9 mouse cellular contexts compared by ENCODE assay signal in the genomic region with DNA sequence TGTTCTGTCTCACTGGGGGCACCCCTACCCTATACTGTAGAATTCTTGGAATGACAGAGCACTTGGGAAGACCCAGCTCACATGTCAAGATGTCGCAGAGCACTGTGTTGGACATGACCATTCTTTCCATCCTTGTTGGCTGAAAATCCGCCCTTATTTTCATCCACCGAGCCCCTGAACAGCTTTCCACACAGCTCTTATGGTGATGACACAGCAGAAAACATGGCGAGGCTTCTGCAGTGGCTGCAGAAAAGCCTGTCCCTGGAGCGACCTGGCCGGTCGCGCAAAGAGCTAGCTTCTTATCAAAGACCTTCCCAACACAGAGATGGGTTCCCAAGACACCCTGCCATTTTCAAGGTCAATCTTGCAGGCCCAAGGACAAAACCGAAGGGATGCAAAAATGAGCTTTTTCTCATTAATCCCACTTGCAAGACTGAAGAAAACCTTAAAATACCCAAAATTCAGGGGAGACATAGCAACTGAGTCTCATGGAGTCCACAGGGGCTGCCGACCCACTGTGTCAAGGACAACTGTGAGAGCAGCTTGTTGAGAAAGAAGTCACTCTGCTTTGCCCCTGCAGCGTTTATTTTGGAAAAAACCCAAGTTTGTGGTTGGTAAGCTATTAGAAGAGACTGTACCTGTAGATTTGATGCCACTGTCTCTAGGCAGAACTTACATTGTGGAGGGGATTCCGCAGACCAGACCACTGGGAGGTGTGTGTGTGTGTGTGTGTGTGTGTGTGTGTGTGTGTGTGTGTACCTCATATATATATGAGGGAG. TPM values are rescaled to one million over a fixed set of nuclear protein-coding genes. Genes with fewer than 3 reads are reported as not detected.
A peak's percentile ranks its signal among the peaks of the same experiment; 100 is the strongest.
DNase-seq lines count a peak whose midpoint lies in the region; ATAC-seq and TF ChIP-seq lines count a peak whose summit lies in the region.
"Had no signal": no experiment of that assay in that cellular context is flagged by ENCODE, and none has a peak within 500 bp of the region (broad histone marks: within the 10 kb centered on the region; RNA-seq: fewer than 3 reads in every experiment).

No protein-coding gene starts in this region.

- DNase-seq in gastrocnemius, adult 2 months: no peak
- DNase-seq in gastrocnemius, postnatal 10 days: no peak
- no peak for DNase-seq in hindbrain, embryonic 10.5 days (ENCODE audit: low spot score)
- no peak for DNase-seq in embryo, embryonic 11 days
- DNase-seq in T-cell, adult 2 months (ENCODE audit: low spot score): no peak
- DNase-seq in layer of hippocampus, postnatal 14 days (ENCODE audit: low spot score in 2 of 2): no peak

- TF ChIP-seq POLR2A in bone marrow, adult 2 months (IDR thresholded peaks at IDR 0.05; ENCODE audit: borderline replicate concordance, control insufficient read depth, low read depth, low read length): no peak

- H3K27ac ChIP-seq in gastrocnemius, adult 2 months: peak overlapping the region; percentile 92
- no peak overlapping the region for H3K27ac ChIP-seq in bone marrow, adult 2 months (ENCODE audit: control insufficient read depth, insufficient read depth, low read depth, low read length, poor library complexity)
- peak overlapping the region; percentile 92; the same call in 1 of the 2 replicates for H3K27ac ChIP-seq in hindbrain, embryonic 10.5 days
- H3K27ac ChIP-seq in liver, embryonic 16.5 days (ENCODE audit: low read length): peak overlapping the region; percentile 76

- intact Hi-C loops in gastrocnemius, adult 2 months (cut with DNase I): loop anchor here (2.0 to 5.0 kb wide), 2 partner anchors 308 to 439 kb away; no protein-coding TSS in a partner anchor

- no peaks in the 10 kb centered on the region for H3K36me3 ChIP-seq in hindbrain, embryonic 10.5 days
- H3K36me3 ChIP-seq in liver, embryonic 16.5 days (ENCODE audit: control insufficient read depth, insufficient read depth): no peaks in the 10 kb centered on the region
- H3K36me3 ChIP-seq: G1E had no signal

- H3K4me1 ChIP-seq in bone marrow, adult 2 months (ENCODE audit: control insufficient read depth, insufficient read depth, low read length): peaks cover 2% of the 10 kb centered on the region
- peaks cover 50% of the 10 kb centered on the region for H3K4me1 ChIP-seq in hindbrain, embryonic 10.5 days (replicated peaks)
- H3K4me1 ChIP-seq in liver, embryonic 16.5 days (ENCODE audit: control insufficient read depth, low read depth, low read length): no peaks in the 10 kb centered on the region; the same call in 1 of the 2 replicates

- peak overlapping the region; percentile 22; the same call in 1 of the 2 replicates for H3K9ac ChIP-seq in liver, embryonic 16.5 days (ENCODE audit: low read depth, low read length)

- no peak for ATAC-seq in liver, embryonic 16.5 days (ENCODE audit: low read depth)

- H3K4me2 ChIP-seq in liver, embryonic 16.5 days (ENCODE audit: low read depth, low read length): peak overlapping the region; percentile 58

- no peak for TF ChIP-seq CTCF in gastrocnemius, adult 2 months (IDR thresholded peaks at IDR 0.05)
- TF ChIP-seq CTCF in bone marrow, adult 2 months (IDR thresholded peaks at IDR 0.05; ENCODE audit: control insufficient read depth, insufficient read depth, low read length): no peak

- H3K27me3 ChIP-seq in hindbrain, embryonic 10.5 days (ENCODE audit: insufficient read depth, poor library complexity, severe bottlenecking): peaks cover 46% of the 10 kb centered on the region
- peaks cover 46% of the 10 kb centered on the region for H3K27me3 ChIP-seq in liver, embryonic 16.5 days (ENCODE audit: control insufficient read depth, insufficient read depth, low read depth, low read length)

- WGBS in bone marrow, adult 2 months: 27% methylated on average over 12 of the region's 12 CpGs
- 62% methylated on average over 12 of the region's 12 CpGs for WGBS in hindbrain, embryonic 10.5 days
- WGBS in liver, embryonic 16.5 days (ENCODE audit: insufficient replicate concordance): 25% methylated on average over 12 of the region's 12 CpGs

- peak overlapping the region; percentile 88 for H3K4me3 ChIP-seq in gastrocnemius, adult 2 months
- peak overlapping the region; percentile 61 for H3K4me3 ChIP-seq in bone marrow, adult 2 months (replicated peaks; ENCODE audit: control insufficient read depth, low read depth, low read length)
- H3K4me3 ChIP-seq in hindbrain, embryonic 10.5 days: peak overlapping the region; percentile 74
- H3K4me3 ChIP-seq in liver, embryonic 16.5 days (ENCODE audit: low read depth, low read length): peak overlapping the region; percentile 58

- no peaks in the 10 kb centered on the region for H3K9me3 ChIP-seq in hindbrain, embryonic 10.5 days
- no peaks in the 10 kb centered on the region for H3K9me3 ChIP-seq in liver, embryonic 16.5 days (replicated peaks; ENCODE audit: control insufficient read depth, low read length)

RNA-seq across cellular contexts. Expression of gene Atp1b1, which starts 1.2 kb away (rescaled TPM):
- total RNA-seq in gastrocnemius, adult 2 months (2021): 100 to 1,000 TPM; 115 to 262 TPM
- total RNA-seq in gastrocnemius, postnatal 10 days (2021): 100 to 1,000 TPM; 118 to 124 TPM
- polyA plus RNA-seq in bone marrow, adult 2 months (2011; ENCODE audit: insufficient read depth, insufficient read length, low replicate concordance, missing spikeins): 14.2 and 46.4 TPM in 2 replicates
- polyA plus RNA-seq in hindbrain, embryonic 10.5 days (2016; fragmentation: Nextera tagmentation; extraction: Ambion mirVana): 19.0 and 25.9 TPM in 2 replicates
- polyA plus RNA-seq in liver, embryonic 16.5 days (2015; fragmentation: Nextera tagmentation; extraction: Ambion mirVana): 17.7 and 20.3 TPM in 2 replicates
- total RNA-seq in layer of hippocampus, postnatal 14 days (2021): 1,000 to 10,000 TPM; 1,876 to 1,908 TPM
- polyA plus RNA-seq: G1E had no signal

Comparison
In these comparisons a context has a peak if more than half of its experiments do, and no peak if none do; other contexts are left out.
1. RNA of gene Atp1b1, which starts 1.2 kb away (total RNA-seq): 1,876 to 1,908 TPM in layer of hippocampus, postnatal 14 days; 115 to 262 TPM in gastrocnemius, adult 2 months and 118 to 124 TPM in gastrocnemius, postnatal 10 days; every median in the first group is over 4 times any median in the second.
2. Peak in every context shown above with its lines, with median percentiles within 50 percentile points of each other: H3K4me3 ChIP-seq.